Comparison of ENCODE assay signal across 11 mouse cellular contexts in the genomic region with DNA sequence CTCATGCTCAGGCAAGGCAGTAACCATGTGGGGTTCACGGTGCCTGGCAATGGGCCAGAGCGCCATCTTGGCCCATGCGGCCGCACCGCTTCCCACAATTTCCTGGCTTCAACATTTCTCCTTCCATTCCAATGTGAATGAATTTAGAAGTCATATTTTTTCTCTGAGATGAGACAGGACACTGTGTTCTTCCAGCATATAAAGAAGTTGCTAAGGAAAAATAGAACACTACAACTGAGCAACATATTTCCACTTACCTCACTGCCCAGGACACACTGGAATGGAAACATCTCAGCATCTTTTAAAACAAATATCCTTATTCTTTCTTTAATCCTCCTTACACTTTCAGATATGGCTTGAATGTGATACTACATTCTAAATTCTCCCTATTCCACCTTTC.
"Had no signal": no experiment of that assay in that cellular context is flagged by ENCODE, and none has a peak within 500 bp of the region (broad histone marks: within the 10 kb centered on the region; RNA-seq: fewer than 3 reads in every experiment).

No protein-coding gene starts in this region.

- DNase-seq: kidney, adult 11 months; kidney, adult 8-10 months; kidney, postnatal 10 days; kidney, postnatal 36 days; layer of hippocampus, postnatal 36 days; left cerebral cortex, postnatal 4 days; liver, postnatal 0 days; lung, embryonic 14.5 days; spleen, adult 18-20 months; thymus, adult 2 months; thymus, postnatal 25 days had no signal
